ENCODE assay signal across 20 mouse cellular contexts in the genomic region with DNA sequence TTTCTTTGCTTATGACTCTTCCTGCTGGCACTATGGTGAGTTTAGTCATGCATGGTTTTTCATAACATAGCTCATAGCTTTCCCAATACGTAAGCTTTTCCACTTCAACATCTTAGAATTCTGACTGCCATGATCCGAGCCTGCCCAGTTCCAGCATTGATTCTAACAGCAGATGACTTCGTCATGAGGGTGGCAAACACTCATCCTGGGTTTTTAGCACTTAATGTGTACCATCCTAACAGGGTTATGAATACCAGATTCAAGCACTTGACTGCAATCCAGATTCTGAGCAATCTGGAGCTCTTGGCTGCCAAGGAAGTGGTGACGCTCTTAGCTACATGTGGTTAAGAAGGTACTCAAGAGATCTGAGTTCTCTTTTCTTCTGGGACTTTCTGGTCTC.
DNase-seq lines count a peak whose midpoint lies in the region; ATAC-seq and TF ChIP-seq lines count a peak whose summit lies in the region.
"Had no signal": no experiment of that assay in that cellular context is flagged by ENCODE, and none has a peak within 500 bp of the region (broad histone marks: within the 10 kb centered on the region; RNA-seq: fewer than 3 reads in every experiment).

No protein-coding gene starts in this region.

- DNase-seq in cerebellum, postnatal 10 days = peak; percentile 6 to 11
- peak; percentile 38 for DNase-seq in heart, adult 8-10 months (ENCODE audit: low spot score)
- DNase-seq in heart, postnatal 25 days (ENCODE audit: low spot score) = no peak
- DNase-seq in thymus, postnatal 4 days = no peak
- DNase-seq: adrenal gland, postnatal 14 days; cerebellum, adult 8-10 months; embryo, embryonic 11 days; kidney, postnatal 4 days; liver; liver, postnatal 0 days; right cerebral cortex, postnatal 14 days had no signal

- peak overlapping the region; percentile 50; the same call in 1 of the 2 replicates for H3K27ac ChIP-seq in cortical plate, adult 2 months (ENCODE audit: insufficient read depth, low read length)
- no peak overlapping the region for H3K27ac ChIP-seq in intestine, embryonic 16.5 days (ENCODE audit: low read length)
- H3K27ac ChIP-seq: embryonic facial prominence, embryonic 15.5 days; forebrain, embryonic 13.5 days; hindbrain, embryonic 10.5 days; midbrain, embryonic 10.5 days had no signal

- intact Hi-C loops in heart, postnatal 25 days (cut with DNase I) = no loop called here

- no peak for ATAC-seq in cerebellum, adult (ENCODE audit: insufficient number of reproducible peaks, low FRiP score, low TSS enrichment)
- ATAC-seq in intestine, embryonic 16.5 days = no peak
- ATAC-seq: activated CD4-positive, CD25-positive, alpha-beta regulatory T cell, adult 4 months; forebrain, embryonic 13.5 days; liver, postnatal 0 days had no signal

- H3K27me3 ChIP-seq in myocyte (ENCODE audit: control insufficient read depth, insufficient read depth, insufficient read length) = no peaks in the 10 kb centered on the region
- no peaks in the 10 kb centered on the region for H3K27me3 ChIP-seq in intestine, embryonic 16.5 days (replicated peaks; ENCODE audit: control insufficient read depth, insufficient read depth, low read length)
- H3K27me3 ChIP-seq: embryonic facial prominence, embryonic 15.5 days; forebrain, embryonic 13.5 days had no signal

- no peak overlapping the region for H3K4me3 ChIP-seq in cortical plate, adult 2 months (ENCODE audit: insufficient read depth, low read length)
- no peak overlapping the region for H3K4me3 ChIP-seq in myocyte
- no peak overlapping the region for H3K4me3 ChIP-seq in intestine, embryonic 16.5 days (ENCODE audit: low read length)
- H3K4me3 ChIP-seq: embryonic facial prominence, embryonic 15.5 days; forebrain, embryonic 13.5 days; hindbrain, embryonic 10.5 days; midbrain, embryonic 10.5 days had no signal

- TF ChIP-seq POLR2A in cortical plate, adult 2 months (IDR thresholded peaks at IDR 0.05; ENCODE audit: extremely low read depth, insufficient read depth, low read length) = no peak
- no peak for TF ChIP-seq POLR2A in myocyte (IDR thresholded peaks at IDR 0.05; ENCODE audit: insufficient read length, low read depth)

- no peak overlapping the region for H3K9ac ChIP-seq in intestine, embryonic 16.5 days (ENCODE audit: low read depth, low read length)
- H3K9ac ChIP-seq: embryonic facial prominence, embryonic 15.5 days; forebrain, embryonic 13.5 days; liver, postnatal 0 days had no signal

- H3K4me2 ChIP-seq in myocyte (ENCODE audit: low read depth) = peak overlapping the region; percentile 50
- no peak overlapping the region for H3K4me2 ChIP-seq in intestine, embryonic 16.5 days (ENCODE audit: low read depth, low read length)
- H3K4me2 ChIP-seq: embryonic facial prominence, embryonic 15.5 days; forebrain, embryonic 13.5 days had no signal

- no peaks in the 10 kb centered on the region for H3K36me3 ChIP-seq in myocyte (ENCODE audit: control insufficient read depth, insufficient read depth)
- no peaks in the 10 kb centered on the region for H3K36me3 ChIP-seq in intestine, embryonic 16.5 days (ENCODE audit: control insufficient read depth, insufficient read depth, low read length)
- H3K36me3 ChIP-seq: embryonic facial prominence, embryonic 15.5 days; hindbrain, embryonic 10.5 days; midbrain, embryonic 10.5 days had no signal

- no peaks in the 10 kb centered on the region for H3K9me3 ChIP-seq in intestine, embryonic 16.5 days (ENCODE audit: control insufficient read depth, low read length)
- H3K9me3 ChIP-seq: embryonic facial prominence, embryonic 15.5 days; forebrain, embryonic 13.5 days; hindbrain, embryonic 10.5 days; midbrain, embryonic 10.5 days had no signal

- H3ac ChIP-seq in myocyte (ENCODE audit: control insufficient read depth, insufficient read length) = no peak overlapping the region

- WGBS in intestine, embryonic 16.5 days = 87% methylated on average over 4 of the region's 4 CpGs

- no peaks in the 10 kb centered on the region for H3K79me2 ChIP-seq in myocyte (ENCODE audit: control insufficient read depth, insufficient read depth)

- no peak for TF ChIP-seq CTCF in cortical plate, adult 2 months (IDR thresholded peaks at IDR 0.05; ENCODE audit: extremely low read depth, insufficient read depth, low read length)

- H3K4me1 ChIP-seq in cortical plate, adult 2 months (ENCODE audit: control insufficient read depth, insufficient read depth, low read length) = no peaks in the 10 kb centered on the region
- H3K4me1 ChIP-seq in intestine, embryonic 16.5 days (ENCODE audit: control insufficient read depth, insufficient read depth, low read length) = no peaks in the 10 kb centered on the region
- H3K4me1 ChIP-seq: embryonic facial prominence, embryonic 15.5 days; forebrain, embryonic 13.5 days; hindbrain, embryonic 10.5 days; midbrain, embryonic 10.5 days had no signal

TF ChIP-seq in myocyte, 11 proteins besides CTCF, POLR2A, EP300 and RAD21:
- no peak for TF ChIP-seq E2F4 (IDR thresholded peaks at IDR 0.05; ENCODE audit: insufficient read depth)
- no peak for TF ChIP-seq USF1 (IDR thresholded peaks at IDR 0.05; ENCODE audit: low read depth)
- no peak for TF ChIP-seq TCF12 (IDR thresholded peaks at IDR 0.05; ENCODE audit: insufficient read depth, poor library complexity, severe bottlenecking)
- TF ChIP-seq REST (IDR thresholded peaks at IDR 0.05; ENCODE audit: insufficient read depth, insufficient read length) = no peak
- no peak for TF ChIP-seq TCF3 (IDR thresholded peaks at IDR 0.05; ENCODE audit: insufficient read length, low read depth)
- TF ChIP-seq SRF (IDR thresholded peaks at IDR 0.05; ENCODE audit: control insufficient read depth, insufficient read length, low read depth) = no peak
- TF ChIP-seq MYOD1 (IDR thresholded peaks at IDR 0.05; ENCODE audit: control insufficient read depth in 1 of 3, insufficient read length in 2 of 3, low read depth in 2 of 3) = no peak
- no peak for TF ChIP-seq MYOG (IDR thresholded peaks at IDR 0.05; ENCODE audit: control insufficient read depth in 1 of 3, insufficient read depth in 1 of 3, insufficient read length in 2 of 3, low read depth in 2 of 3)
- no peak for TF ChIP-seq POLR2AphosphoS2 (IDR thresholded peaks at IDR 0.05; ENCODE audit: insufficient read length, low read depth)
- no peak for TF ChIP-seq MAX (IDR thresholded peaks at IDR 0.05; ENCODE audit: low read depth)
- TF ChIP-seq CEBPB (IDR thresholded peaks at IDR 0.05; ENCODE audit: insufficient read depth, poor library complexity, severe bottlenecking) = no peak

Comparison
In these comparisons a context has a peak if more than half of its experiments do, and no peak if none do; other contexts are left out.
1. DNase-seq: peak in cerebellum, postnatal 10 days (2 of 2) and heart, adult 8-10 months (single experiment); none in heart, postnatal 25 days (single experiment) and thymus, postnatal 4 days (single experiment).